Mouse (Mus musculus): ENCODE measurements around the gene Stx1a. TPM values are rescaled to one million over a fixed set of nuclear protein-coding genes. Genes with fewer than 3 reads are reported as not detected.

Stx1a gene
- 11.5 and 13.5 TPM in 2 replicates for polyA plus RNA-seq (2014; fragmentation: Nextera tagmentation; extraction: Ambion mirVana)

GRCm38 (mm10) chr5:135023344-135024173, at the start of gene Stx1a:
Stx1a (plus strand) TSS chr5:135023482.
- peak; percentile 92 for ATAC-seq (ENCODE audit: low FRiP score, low TSS enrichment)
- H3K36me3 ChIP-seq (ENCODE audit: control insufficient read depth, insufficient read depth, low read length): no peaks in the 10 kb centered on the region
- WGBS: under 1% methylated on average over 61 of the region's 61 CpGs
- peak within 1 kb of the TSS; percentile 24; the same call in 1 of the 2 replicates for H3K27ac ChIP-seq (ENCODE audit: low read depth, low read length)
- H3K9me3 ChIP-seq (ENCODE audit: control insufficient read depth, low read length): no peaks in the 10 kb centered on the region
- H3K9ac ChIP-seq (ENCODE audit: low read depth, low read length): peak within 1 kb of the TSS; percentile 82
- peaks cover 45% of the 10 kb centered on the region for H3K4me1 ChIP-seq (ENCODE audit: control insufficient read depth, insufficient read depth, low read length)
- no peaks in the 10 kb centered on the region for H3K27me3 ChIP-seq (ENCODE audit: control insufficient read depth, insufficient read depth, low read length)
- peak within 1 kb of the TSS; percentile 76 for H3K4me3 ChIP-seq (ENCODE audit: low read length)
- H3K4me2 ChIP-seq (replicated peaks; ENCODE audit: low read depth, low read length): peak within 1 kb of the TSS; percentile 96

DNA sequence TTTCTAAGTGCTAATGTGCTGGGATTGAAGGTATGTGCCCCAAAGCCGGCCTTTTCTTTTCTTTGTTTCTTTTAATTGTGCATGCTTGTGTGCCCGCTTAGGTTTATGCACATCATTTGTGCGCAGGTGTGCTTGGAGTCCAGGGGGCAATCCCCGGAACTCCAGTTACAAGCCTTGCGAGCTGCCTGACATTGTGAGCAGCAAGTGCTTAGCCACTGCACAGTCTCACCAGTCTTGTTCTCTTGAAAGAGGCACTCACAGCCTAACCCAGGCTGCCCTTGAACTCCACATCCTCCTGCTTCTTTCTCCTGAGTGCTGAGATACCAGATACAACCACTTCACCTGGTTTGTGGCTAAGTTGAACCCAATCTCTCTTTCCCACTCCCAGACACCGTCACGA, 49.8 kb upstream of the Stx1a start:
- Histone ChIP-seq H3K36me3 (ENCODE audit: control insufficient read depth, insufficient read depth, low read length) (no peaks in the 10 kb centered on the region), H3K4me3 (ENCODE audit: low read length) (no peak overlapping the region), H3K27me3 (ENCODE audit: control insufficient read depth, insufficient read depth, low read length) (no peaks in the 10 kb centered on the region), H3K27ac (ENCODE audit: low read depth, low read length) (no peak overlapping the region), H3K9me3 (ENCODE audit: control insufficient read depth, low read length) (no peaks in the 10 kb centered on the region), H3K4me2 (replicated peaks; ENCODE audit: low read depth, low read length) (no peak overlapping the region), H3K9ac (ENCODE audit: low read depth, low read length) (no peak overlapping the region), H3K4me1 (ENCODE audit: control insufficient read depth, insufficient read depth, low read length) (no peaks in the 10 kb centered on the region)
- 82% methylated on average over 7 of the region's 7 CpGs for WGBS
- ATAC-seq (ENCODE audit: low FRiP score, low TSS enrichment): no peak

DNA sequence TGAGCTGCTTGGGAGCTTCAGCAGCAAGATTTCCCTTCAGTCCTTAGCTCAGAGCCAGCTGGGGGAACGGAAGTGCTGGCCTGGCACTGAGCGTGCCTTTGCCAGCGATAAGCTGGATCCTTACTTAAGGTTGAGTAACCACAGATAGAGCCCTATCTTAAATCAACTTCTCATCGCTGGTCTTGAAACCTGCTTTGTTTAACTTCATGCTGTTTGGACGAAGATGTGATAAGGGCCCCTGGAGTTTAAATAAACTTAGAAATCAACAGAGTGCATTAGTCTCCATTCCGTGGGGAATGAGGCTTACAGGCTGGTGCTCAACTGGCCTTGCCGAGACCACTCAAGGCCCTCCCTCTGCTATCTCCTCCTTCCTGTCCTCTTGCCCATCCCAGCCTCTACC, 49.0 kb upstream of the Stx1a start:
- no peak overlapping the region for H3K4me2 ChIP-seq (replicated peaks; ENCODE audit: low read depth, low read length)
- no peak overlapping the region; the same call in 1 of the 2 replicates for H3K27ac ChIP-seq (ENCODE audit: low read depth, low read length)
- 51% methylated on average over 7 of the region's 7 CpGs for WGBS

DNA sequence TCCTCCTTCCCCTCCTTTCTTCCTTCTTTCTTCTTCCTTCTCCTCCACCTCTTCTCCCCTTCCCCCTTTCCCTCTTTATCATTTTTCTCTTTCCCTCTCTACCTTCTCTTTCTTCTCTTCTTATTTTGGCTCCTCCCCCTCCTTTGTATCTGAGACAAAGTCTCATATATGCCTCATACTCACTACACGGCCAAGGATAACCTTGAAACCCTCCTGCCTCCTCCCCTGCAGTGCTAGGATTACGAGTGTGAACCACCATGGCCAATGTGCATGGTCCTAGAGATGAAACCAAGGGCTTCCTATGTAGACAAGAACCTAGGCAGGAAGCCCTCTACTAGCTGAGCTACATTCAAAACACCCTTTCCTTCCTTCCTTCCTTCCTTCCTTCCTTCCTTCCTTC, 48.4 kb upstream of the Stx1a start:
- Histone ChIP-seq H3K27me3 (ENCODE audit: control insufficient read depth, insufficient read depth, low read length) (no peaks in the 10 kb centered on the region), H3K4me2 (replicated peaks; ENCODE audit: low read depth, low read length) (no peak overlapping the region), H3K27ac (ENCODE audit: low read depth, low read length) (no peak overlapping the region), H3K9ac (ENCODE audit: low read depth, low read length) (no peak overlapping the region), H3K9me3 (ENCODE audit: control insufficient read depth, low read length) (no peaks in the 10 kb centered on the region), H3K4me3 (ENCODE audit: low read length) (no peak overlapping the region), H3K4me1 (ENCODE audit: control insufficient read depth, insufficient read depth, low read length) (no peaks in the 10 kb centered on the region), H3K36me3 (ENCODE audit: control insufficient read depth, insufficient read depth, low read length) (no peaks in the 10 kb centered on the region)
- whole genome bisulfite sequencing: 49% methylated on average over 2 of the region's 2 CpGs
- no peak for ATAC-seq (ENCODE audit: low FRiP score, low TSS enrichment)

More for the DNA sequence above, 49.0 kb upstream of the Stx1a start:
- no peaks in the 10 kb centered on the region for H3K9me3 ChIP-seq (ENCODE audit: control insufficient read depth, low read length)
- ATAC-seq (ENCODE audit: low FRiP score, low TSS enrichment): no peak
- no peak overlapping the region for H3K4me3 ChIP-seq (ENCODE audit: low read length)
- no peaks in the 10 kb centered on the region for H3K36me3 ChIP-seq (ENCODE audit: control insufficient read depth, insufficient read depth, low read length)
- H3K9ac ChIP-seq (ENCODE audit: low read depth, low read length): no peak overlapping the region
- no peaks in the 10 kb centered on the region for H3K27me3 ChIP-seq (ENCODE audit: control insufficient read depth, insufficient read depth, low read length)
- no peaks in the 10 kb centered on the region for H3K4me1 ChIP-seq (ENCODE audit: control insufficient read depth, insufficient read depth, low read length)

GRCm38 (mm10) chr5:134976164-134976563, 47.1 kb upstream of the Stx1a start:
- H3K9ac ChIP-seq (ENCODE audit: low read depth, low read length): no peak overlapping the region
- no peak overlapping the region for H3K4me2 ChIP-seq (replicated peaks; ENCODE audit: low read depth, low read length)
- H3K9me3 ChIP-seq (ENCODE audit: control insufficient read depth, low read length): no peaks in the 10 kb centered on the region
- no peak overlapping the region for H3K4me3 ChIP-seq (ENCODE audit: low read length)
- no peaks in the 10 kb centered on the region for H3K36me3 ChIP-seq (ENCODE audit: control insufficient read depth, insufficient read depth, low read length)
- H3K4me1 ChIP-seq (ENCODE audit: control insufficient read depth, insufficient read depth, low read length): no peaks in the 10 kb centered on the region
- H3K27me3 ChIP-seq (ENCODE audit: control insufficient read depth, insufficient read depth, low read length): no peaks in the 10 kb centered on the region
- H3K27ac ChIP-seq (ENCODE audit: low read depth, low read length): no peak overlapping the region
- no peak for ATAC-seq (ENCODE audit: low FRiP score, low TSS enrichment)
- WGBS: 88% methylated on average over 2 of the region's 2 CpGs

GRCm38 (mm10) chr5:134976577-134977250, 46.6 kb upstream of the Stx1a start:
- Histone ChIP-seq H3K4me3 (ENCODE audit: low read length) (no peak overlapping the region), H3K27me3 (ENCODE audit: control insufficient read depth, insufficient read depth, low read length) (no peaks in the 10 kb centered on the region), H3K36me3 (ENCODE audit: control insufficient read depth, insufficient read depth, low read length) (no peaks in the 10 kb centered on the region), H3K9me3 (ENCODE audit: control insufficient read depth, low read length) (no peaks in the 10 kb centered on the region), H3K27ac (ENCODE audit: low read depth, low read length) (no peak overlapping the region), H3K4me1 (ENCODE audit: control insufficient read depth, insufficient read depth, low read length) (no peaks in the 10 kb centered on the region), H3K9ac (ENCODE audit: low read depth, low read length) (no peak overlapping the region), H3K4me2 (replicated peaks; ENCODE audit: low read depth, low read length) (no peak overlapping the region)
- no peak for ATAC-seq (ENCODE audit: low FRiP score, low TSS enrichment)
- WGBS: 86% methylated on average over 14 of the region's 14 CpGs

- Histone ChIP-seq H3K4me1 (ENCODE audit: control insufficient read depth, insufficient read depth, low read length) (no peaks in the 10 kb centered on the region), H3K36me3 (ENCODE audit: control insufficient read depth, insufficient read depth, low read length) (no peaks in the 10 kb centered on the region), H3K27me3 (ENCODE audit: control insufficient read depth, insufficient read depth, low read length) (no peaks in the 10 kb centered on the region), H3K4me2 (replicated peaks; ENCODE audit: low read depth, low read length) (no peak overlapping the region), H3K9me3 (ENCODE audit: control insufficient read depth, low read length) (no peaks in the 10 kb centered on the region), H3K4me3 (ENCODE audit: low read length) (no peak overlapping the region), H3K9ac (ENCODE audit: low read depth, low read length) (no peak overlapping the region), H3K27ac (ENCODE audit: low read depth, low read length) (no peak overlapping the region)
- no peak for ATAC-seq (ENCODE audit: low FRiP score, low TSS enrichment)
- WGBS: 73% methylated on average over 4 of the region's 4 CpGs
Measured at GRCm38 (mm10) chr5:134977837-134978236, 45.4 kb upstream of the Stx1a start.

GRCm38 (mm10) chr5:134981149-134981548, 42.1 kb upstream of the Stx1a start:
- WGBS: 68% methylated on average over 10 of the region's 10 CpGs
- Histone ChIP-seq H3K9me3 (ENCODE audit: control insufficient read depth, low read length) (no peaks in the 10 kb centered on the region), H3K9ac (ENCODE audit: low read depth, low read length) (no peak overlapping the region), H3K27ac (ENCODE audit: low read depth, low read length) (no peak overlapping the region), H3K4me2 (replicated peaks; ENCODE audit: low read depth, low read length) (no peak overlapping the region), H3K4me3 (ENCODE audit: low read length) (no peak overlapping the region), H3K4me1 (ENCODE audit: control insufficient read depth, insufficient read depth, low read length) (peaks cover 10% of the 10 kb centered on the region), H3K36me3 (ENCODE audit: control insufficient read depth, insufficient read depth, low read length) (no peaks in the 10 kb centered on the region), H3K27me3 (ENCODE audit: control insufficient read depth, insufficient read depth, low read length) (peaks cover 22% of the 10 kb centered on the region)
- no peak for ATAC-seq (ENCODE audit: low FRiP score, low TSS enrichment)

DNA sequence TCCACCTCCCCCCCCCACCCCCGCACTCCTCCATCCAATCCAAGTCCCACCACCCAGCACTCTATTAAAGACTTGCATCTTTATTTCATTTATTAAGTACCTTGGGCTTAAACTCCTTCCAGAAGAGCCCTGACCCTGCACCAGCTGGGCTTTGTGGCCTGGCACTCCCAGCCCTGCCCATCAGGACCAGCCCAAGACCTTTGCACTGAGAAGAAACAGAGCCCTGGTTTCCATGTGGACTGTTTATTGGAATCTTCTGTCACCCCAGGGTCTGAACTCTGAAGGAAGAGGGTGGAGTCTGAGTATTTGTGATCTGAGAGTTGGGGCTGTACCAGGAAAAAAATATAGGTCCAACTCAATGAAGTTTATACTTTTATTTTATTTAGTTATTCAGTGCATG, 40.2 kb upstream of the Stx1a start:
- Histone ChIP-seq H3K36me3 (ENCODE audit: control insufficient read depth, insufficient read depth, low read length) (no peaks in the 10 kb centered on the region), H3K27me3 (ENCODE audit: control insufficient read depth, insufficient read depth, low read length) (peaks cover 42% of the 10 kb centered on the region), H3K4me2 (replicated peaks; ENCODE audit: low read depth, low read length) (no peak overlapping the region), H3K9me3 (ENCODE audit: control insufficient read depth, low read length) (no peaks in the 10 kb centered on the region), H3K27ac (ENCODE audit: low read depth, low read length) (no peak overlapping the region), H3K9ac (ENCODE audit: low read depth, low read length) (no peak overlapping the region), H3K4me3 (ENCODE audit: low read length) (no peak overlapping the region), H3K4me1 (ENCODE audit: control insufficient read depth, insufficient read depth, low read length) (peaks cover 14% of the 10 kb centered on the region)
- no peak for ATAC-seq (ENCODE audit: low FRiP score, low TSS enrichment)
- 93% methylated on average over 1 of the region's 1 CpGs for WGBS
